Mouse (Mus musculus) kidney, postnatal 25 days (tissue): ENCODE results near the gene C2cd4d.
A peak's percentile ranks its signal among the peaks of the same experiment; 100 is the strongest.

Source experiments
- DNase-seq, 2 experiments: peaks; one replicate each; pipeline ENCODE4 v3.0.0; 2021; ENCODE audit warnings: mixed read lengths in 2 of 2

Gene C2cd4d

DNA sequence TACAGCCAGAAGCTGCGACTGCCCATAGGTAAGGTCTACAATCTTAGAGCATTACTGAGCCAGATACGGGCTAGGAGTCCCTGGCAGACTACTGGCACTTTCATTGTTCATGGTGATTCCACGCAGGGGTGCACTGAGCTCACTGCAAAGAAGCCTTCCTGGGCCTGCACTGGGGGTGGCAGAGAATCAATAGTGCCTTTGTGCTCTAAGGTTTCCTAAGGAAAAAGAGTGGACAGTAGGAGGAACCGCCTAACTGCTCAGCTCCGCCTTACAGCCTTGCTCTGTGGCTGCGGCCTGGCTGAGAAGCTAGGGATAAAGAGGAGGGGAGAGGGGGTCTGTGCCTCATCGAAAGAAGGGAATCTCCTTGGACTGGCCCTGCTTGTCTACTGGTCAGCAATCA is at the start of gene C2cd4d:
Gene C2cd4d (plus strand): TSS at position 301 of the 400 bp plus-strand sequence.
- DNase-seq, result no peak

DNA sequence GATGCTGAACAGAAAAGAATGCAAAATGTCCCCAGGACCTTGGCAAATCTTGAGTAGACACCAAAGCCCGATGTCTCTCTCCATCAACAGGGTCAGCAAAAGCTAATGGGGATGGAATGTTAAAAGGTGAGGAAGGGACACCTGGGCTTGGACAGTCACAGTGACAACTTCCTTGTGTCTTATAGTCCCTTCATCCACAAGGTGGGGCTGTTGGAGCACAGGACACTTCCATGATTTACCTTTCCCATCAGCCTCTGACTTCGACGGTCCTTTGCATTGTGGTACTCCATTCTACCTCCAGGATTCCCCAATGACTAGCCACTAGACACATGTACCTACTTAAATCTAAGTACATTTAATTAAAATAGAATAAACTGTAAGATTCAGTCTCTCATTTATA is 33.6 kb upstream of the C2cd4d start:
- no peak for DNase-seq

- DNase-seq, result no peak
Observed at GRCm38 (mm10) chr3:94334442-94334841, 27.8 kb upstream of the C2cd4d start.

DNA sequence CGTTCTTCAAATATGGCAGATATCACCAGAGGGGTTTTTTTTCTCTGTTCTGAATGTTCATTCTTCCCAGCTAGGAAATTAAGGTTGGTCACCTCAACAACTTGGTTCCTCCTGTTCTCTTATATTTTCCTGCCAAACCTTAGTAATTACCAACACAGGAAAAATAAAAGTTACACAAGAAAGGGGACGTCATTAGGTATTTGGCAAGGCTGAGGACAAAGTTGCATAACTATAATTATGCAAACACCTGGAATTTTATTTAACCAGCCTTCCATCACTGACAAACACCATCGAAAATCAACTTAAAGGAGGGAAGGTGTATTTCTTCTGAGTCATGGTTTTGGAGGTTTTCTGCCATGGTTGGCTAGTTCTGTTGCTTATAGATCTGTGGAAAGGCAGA is 23.7 kb upstream of the C2cd4d start:
- no peak for DNase-seq

DNA sequence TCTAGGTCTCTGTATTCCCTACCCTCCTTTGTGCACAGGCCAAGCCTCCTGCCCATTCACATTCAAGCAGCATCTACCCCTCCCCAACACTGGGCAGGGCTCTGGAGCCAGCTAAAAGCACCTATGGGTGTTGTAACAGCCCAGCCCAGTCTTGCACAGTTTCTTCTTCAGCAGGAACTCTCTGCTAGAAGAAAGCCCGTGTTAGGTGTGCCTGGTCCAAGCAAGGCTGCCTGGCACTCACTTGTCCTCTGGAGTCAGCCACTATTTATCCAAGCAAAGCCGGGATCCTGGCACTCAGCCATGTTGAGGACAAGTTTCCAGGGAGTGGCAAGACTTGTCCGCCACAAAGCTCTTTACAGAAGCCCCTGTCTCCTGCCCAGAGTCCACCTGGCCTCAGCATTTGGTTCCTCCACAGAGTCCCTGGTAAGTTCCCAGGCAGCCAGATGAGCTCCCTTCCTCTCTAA is 20.2 kb upstream of the C2cd4d start, which contains the start of gene Them5:
Gene Them5 (plus strand): TSS at position 141 of the 464 bp plus-strand sequence.
- peak; percentile 27 to 59 for DNase-seq

DNA sequence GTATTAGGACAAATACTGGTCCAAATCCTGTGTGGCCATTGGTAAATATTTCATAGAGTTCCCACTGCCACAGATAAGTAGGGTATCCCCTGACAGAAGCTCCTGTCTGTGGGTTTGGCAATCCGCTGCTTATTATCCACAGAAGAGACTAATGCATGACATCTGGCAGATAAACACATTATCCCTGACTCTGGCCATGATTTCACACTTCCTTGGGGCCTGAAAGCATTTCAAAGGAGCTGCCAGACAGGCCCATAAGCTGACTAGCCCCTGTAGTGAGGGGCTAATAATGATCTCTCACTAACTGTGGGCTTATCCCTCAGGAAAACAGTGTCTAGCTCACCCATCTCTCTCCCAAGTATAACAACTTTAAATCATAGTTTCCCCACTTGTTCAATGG is 19.7 kb upstream of the C2cd4d start:
- no peak for DNase-seq

DNA sequence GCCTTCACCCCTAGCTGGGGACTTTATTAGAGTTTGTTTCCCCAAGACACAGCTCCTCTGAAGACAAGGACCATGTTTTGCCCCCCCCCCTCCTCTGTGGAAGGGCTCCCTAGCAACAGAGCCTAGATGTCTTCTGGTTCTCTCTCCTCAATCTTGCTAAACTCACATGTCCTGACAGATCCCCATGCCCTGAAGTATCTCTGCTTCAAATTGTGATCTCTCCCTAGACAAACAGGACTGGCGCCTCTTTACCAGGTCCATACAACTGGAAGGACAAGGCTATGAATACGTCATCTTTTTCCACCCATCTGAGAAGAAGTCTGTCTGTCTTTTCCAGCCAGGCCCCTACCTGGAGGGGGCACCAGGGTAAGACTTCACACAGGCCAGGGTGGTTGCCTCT is 18.1 kb upstream of the C2cd4d start:
- DNase-seq, result no peak

- no peak for DNase-seq
Observed at GRCm38 (mm10) chr3:94344897-94345296, 17.3 kb upstream of the C2cd4d start.

DNA sequence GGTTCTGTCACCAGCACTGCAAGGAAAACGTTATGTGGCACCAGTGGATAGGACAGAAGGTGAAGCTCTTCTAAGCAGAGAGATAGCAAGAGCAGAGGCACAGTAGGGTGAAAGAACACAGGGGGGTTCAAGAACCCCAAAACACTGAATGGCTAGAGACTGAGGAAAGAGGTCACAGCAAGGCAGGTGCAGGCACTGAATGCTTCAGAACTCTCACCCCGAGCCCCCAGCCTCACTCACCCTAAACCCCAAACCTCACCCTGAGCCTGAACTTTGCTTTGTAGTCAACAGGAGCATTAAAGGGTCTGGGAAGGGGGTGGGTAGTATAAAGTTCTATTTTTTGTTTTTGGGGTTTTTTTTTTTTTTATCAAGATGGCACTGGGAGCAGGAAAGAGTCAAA is 14.1 kb upstream of the C2cd4d start:
- no peak for DNase-seq

- DNase-seq, result peak; percentile 49 to 53
Observed at GRCm38 (mm10) chr3:94360812-94361211, 1.4 kb upstream of the C2cd4d start.

GRCm38 (mm10) chr3:94363291-94364153 is 1.3 kb downstream of the C2cd4d start:
- peak; percentile 46 to 74 for DNase-seq

GRCm38 (mm10) chr3:94364154-94364526 is 1.9 kb downstream of the C2cd4d start:
- DNase-seq, result no peak

- DNase-seq, result peak; percentile 78 to 80
Observed at GRCm38 (mm10) chr3:94366761-94367160, 4.5 kb downstream of the C2cd4d start.

- DNase-seq, result no peak
Observed at GRCm38 (mm10) chr3:94367511-94367910, 5.3 kb downstream of the C2cd4d start.

DNA sequence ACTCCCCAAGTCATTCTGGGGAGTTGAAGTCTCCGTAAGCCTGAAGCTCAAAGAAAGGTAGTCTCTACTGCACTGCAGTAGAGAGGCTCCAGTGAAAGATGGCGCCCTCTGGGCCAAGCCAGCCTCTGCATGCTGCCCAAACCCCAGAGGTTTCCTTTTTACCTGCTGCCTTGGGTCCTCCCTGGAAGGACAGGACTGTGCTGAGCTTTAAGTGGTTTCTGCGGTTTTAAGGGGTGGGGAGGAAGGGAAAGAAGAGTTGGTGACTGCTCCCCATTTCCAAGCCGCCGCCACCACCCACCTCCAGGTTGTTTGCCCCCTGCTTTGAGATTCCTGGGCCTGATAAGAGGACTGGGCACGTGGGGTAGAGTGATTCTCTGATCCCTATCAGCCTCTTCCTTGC is 6.4 kb downstream of the C2cd4d start:
- no peak for DNase-seq

DNA sequence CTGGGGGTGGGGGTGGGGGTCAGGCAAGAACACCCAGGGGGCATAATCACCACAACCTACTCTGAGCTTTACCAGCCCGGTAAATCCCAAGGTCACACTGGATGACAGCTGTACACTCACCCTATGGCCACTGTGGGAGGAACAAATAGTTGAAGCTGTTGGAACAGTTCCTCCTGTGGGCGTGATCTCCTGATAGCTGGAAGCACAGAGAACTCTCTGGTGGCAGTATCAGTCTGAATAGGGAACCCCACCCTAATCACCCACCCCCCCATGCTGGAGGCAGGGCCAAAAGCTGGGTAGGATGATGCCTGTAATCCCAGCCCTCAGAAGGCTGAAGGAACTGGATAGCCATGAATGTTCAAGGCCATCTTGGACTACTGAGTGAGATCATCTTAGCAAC is 7.5 kb downstream of the C2cd4d start:
- DNase-seq, result no peak

- DNase-seq, result peak; percentile 96 to 98
Observed at GRCm38 (mm10) chr3:94371637-94372036, 9.4 kb downstream of the C2cd4d start.

DNA sequence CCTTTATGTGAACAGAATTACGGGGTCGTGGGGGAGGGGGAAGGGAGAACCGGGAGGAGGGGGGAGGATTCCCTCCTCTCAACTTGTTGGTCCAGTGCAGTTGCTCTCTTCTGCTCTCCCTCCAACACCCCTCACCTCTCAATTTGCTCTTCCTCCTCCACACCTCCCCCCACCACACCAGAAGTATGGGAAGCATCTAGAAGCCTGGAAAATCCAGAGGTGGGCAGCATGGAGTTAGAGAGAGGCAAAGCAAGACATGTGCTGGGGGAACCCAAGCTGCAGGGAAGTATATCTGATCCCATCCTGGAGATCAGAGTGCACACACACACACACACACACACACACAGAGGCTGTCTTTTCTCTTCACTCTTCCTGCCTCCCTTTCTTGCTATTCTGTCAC is 9.8 kb downstream of the C2cd4d start:
- DNase-seq, result peak in 1 of 2 experiments; percentile 52

DNA sequence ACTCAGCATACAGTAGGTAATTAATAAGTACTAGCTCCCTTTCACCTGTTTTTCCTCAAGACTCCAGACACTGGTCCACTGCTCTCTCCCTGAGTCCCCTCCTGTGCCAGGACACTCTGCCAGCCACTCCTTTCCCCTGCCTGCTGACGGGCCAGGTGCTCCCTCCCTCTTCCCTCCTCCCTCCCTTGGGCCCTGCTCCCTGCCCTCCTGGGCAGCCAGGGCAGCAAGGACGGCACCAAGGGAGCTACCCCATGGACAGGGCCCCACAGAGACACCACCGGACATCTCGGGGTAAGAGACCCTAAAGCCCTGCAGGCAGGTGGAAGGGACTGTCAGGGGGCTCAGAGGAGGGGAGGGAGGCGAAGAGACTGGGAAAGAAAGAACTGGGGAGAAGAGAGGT is 10.4 kb downstream of the C2cd4d start, which contains the start of gene Rorc:
Gene Rorc (plus strand): TSS at position 154 of the 400 bp plus-strand sequence.
- peak; percentile 77 to 95 for DNase-seq

- peak; percentile 24 to 86 for DNase-seq
Observed at GRCm38 (mm10) chr3:94373090-94373489, 10.9 kb downstream of the C2cd4d start.

DNA sequence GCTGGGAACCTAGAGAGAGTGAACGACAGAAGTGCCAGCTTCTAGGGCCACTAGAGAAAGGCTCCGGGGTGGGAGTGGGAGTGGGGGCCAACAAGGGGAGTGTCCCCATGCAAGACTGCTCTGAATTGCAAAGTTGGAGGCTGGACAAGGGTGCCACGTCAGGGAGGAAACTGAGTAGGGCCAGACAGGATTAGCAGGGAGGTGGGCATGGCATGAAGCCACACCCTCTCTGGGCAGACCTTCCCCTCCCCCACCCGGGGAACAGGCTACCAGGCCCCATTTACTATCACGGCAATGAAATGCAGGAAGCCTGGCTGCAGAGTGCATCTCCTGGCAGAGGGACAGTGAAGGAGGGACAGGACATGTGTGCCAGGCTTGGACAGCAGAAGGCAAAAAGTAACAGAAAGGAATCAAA is 11.4 kb downstream of the C2cd4d start:
- DNase-seq, result peak; percentile 65 to 88

- peak; percentile 82 to 92 for DNase-seq
Observed at GRCm38 (mm10) chr3:94374636-94375035, 12.4 kb downstream of the C2cd4d start.

- no peak for DNase-seq
Observed at GRCm38 (mm10) chr3:94375146-94375545, 12.9 kb downstream of the C2cd4d start.

- no peak for DNase-seq
Observed at GRCm38 (mm10) chr3:94375861-94376260, 13.6 kb downstream of the C2cd4d start.
